Mouse (Mus musculus) right cerebral cortex, postnatal 25 days (tissue): Measurements from ENCODE around the gene Pik3r1.
A peak's percentile ranks its signal among the peaks of the same experiment; 100 is the strongest.

ENCODE experiments used
- DNase-seq: peaks from one replicate; pipeline ENCODE4 v3.0.0; 2022

The Pik3r1 gene

DNA sequence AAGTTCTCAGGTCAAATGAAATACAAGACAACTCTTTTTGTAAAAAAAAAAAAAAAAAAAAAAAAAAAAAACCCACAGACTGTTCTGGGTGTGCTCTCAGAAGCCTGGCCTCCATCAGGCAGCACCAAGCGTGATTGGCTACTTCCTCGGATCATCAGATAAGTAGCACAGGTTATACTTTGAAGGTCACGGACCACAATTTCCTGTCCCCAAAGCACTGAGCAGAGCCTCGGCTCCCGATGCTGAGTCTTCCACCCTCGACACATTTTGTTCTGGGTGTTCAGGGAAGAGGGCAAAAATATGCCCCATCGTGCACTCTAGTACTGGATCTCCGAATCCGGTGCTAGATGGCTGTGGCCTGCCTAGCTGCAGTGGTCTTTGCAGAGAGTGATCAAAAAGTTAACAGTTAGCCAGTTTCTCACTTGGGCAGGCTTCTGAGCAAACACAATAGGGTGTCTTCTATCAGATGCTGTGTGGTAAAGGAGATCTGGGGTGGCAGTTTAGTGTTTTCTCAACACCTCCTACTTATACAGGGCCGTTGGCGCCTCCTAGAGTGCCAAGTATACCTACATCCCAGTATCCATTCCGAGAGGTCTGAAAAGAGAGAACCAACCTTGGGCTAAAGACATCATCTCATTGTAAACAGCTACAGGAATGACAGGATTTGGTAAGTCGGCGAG lies 65.8 kb downstream of the Pik3r1 start:
- no peak for DNase-seq

DNA sequence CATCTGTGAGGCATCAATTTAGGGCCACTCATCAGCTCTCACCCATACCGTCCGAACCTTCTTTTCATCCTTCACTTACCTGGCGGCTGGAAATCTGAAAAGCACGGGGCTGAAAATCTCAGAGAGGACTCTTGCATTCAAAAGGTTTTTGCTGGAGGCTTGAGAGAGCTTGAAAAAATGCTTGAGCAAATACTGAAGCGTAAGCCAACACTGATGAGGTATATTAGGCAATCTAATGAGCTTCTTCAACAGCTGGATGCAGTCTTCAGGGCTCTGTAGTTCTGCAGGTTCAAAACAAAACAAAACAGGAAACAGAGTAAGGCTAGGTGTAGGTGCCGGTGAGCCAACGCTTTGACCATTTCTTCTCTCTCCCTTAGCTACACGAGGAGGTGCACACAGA lies 66.4 kb downstream of the Pik3r1 start:
- DNase-seq: no peak

DNA sequence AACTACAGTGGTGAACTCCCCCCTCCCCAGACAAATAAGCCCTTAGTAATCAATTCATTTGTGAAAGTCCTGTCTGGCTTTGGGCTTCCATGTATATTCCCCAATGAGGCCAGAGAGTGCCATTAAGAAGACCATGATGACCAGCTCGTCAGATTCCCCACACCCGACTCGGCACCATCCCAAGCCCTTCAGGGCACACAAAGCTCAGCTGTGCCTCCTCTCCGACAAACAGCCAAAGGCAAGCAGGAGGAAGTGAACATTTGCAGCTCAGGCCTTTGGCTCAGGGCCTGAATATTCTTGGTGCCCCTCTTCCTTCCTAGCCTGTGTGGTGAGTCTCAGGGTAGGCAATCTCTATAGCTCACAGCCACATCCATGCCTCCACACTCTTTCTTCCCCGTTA lies 68.3 kb downstream of the Pik3r1 start:
- no peak for DNase-seq

DNA sequence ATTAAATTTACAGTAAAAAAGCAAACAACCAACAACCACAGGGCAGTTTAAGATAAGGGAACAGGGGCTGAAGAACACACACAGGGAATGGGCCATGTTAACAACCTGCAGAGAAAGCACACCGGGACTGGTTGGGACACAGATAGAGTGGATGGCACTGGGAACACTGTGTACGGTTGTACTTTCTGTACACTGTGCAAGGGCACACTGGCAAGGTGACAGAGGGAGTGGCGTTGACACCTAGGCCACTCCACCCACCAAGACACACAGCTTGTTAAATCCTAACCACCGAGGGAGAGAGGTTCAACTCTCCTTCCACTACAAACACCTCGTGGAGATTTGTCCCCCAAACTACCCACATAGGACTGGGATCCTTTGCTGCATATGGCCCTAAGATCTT lies 70.1 kb downstream of the Pik3r1 start:
- no peak for DNase-seq

DNA sequence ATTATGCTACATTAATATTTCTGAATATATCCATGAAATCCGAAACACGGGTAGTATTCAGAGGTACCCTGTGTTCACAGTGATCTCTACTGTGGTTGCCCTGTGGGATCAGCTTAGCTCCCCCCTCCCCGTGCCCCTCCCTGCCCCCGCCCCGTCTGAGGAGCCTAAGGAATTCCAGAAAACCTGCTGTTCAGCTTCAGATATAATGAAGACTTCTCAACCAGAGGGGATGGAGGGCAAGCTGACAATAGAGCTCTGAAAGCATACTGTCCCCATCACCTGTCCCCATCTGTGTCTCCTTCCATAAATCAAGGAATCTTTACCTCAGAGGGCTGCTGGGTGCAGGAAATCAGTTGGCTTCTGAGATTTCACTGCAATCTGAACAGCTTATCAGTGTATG lies 70.6 kb downstream of the Pik3r1 start:
- no peak for DNase-seq

DNA sequence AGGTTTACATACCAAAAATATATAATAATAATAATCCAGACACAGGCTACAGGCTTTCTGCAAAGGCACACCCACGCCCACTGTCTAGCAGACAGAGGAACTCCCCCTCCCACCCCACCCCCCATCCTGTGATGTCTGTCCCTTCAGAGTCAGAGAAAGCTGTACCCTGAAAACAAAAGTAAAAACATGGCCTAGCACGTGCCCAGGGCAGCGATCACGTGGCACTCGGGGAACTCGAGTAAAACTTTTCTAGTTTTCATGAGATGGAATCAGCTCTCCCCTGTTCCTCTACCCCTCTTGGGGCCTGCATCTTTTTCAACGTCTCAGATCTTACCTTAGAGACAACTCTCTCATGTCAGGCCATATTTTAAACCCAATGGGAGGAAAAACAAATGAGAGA lies 71.2 kb downstream of the Pik3r1 start:
- DNase-seq: no peak

DNA sequence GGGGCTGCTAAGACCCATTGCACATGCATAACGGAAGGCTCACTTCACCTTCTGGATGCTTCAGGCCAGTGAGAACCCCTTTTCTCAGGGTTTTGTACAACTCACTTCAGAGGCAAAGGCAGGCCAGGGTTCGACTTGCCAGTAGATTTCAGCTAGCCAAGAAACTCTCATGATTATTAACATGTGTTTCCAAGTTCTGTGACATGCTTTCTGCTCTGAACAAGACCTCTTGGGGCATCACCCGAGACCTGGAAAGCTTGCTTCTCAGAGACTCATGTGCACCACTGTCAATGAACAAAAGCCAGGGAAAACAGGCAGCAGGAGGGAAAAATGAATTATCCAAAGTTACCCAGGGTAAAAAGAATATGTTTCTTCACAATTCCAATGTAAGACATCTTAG lies 71.7 kb downstream of the Pik3r1 start:
- DNase-seq: no peak

DNA sequence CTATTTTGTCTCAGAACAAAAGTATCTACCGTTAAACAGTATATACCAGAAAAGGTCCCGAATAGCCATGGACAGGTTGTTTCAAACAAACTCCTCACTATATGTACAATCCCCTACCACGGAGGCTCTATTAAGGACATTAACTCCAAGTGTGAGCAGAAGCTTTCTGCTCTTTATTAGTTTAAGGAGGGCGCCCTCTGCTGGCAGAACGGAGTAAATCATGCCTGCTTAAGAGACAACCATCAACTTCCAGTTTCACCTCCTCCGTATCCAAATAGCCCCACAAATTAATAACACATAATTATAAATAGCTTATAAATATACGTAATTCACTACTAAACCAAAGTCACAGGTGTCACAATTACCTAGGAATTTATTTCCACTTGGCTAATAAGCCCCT lies 72.1 kb downstream of the Pik3r1 start:
- peak; percentile 77 for DNase-seq

DNA sequence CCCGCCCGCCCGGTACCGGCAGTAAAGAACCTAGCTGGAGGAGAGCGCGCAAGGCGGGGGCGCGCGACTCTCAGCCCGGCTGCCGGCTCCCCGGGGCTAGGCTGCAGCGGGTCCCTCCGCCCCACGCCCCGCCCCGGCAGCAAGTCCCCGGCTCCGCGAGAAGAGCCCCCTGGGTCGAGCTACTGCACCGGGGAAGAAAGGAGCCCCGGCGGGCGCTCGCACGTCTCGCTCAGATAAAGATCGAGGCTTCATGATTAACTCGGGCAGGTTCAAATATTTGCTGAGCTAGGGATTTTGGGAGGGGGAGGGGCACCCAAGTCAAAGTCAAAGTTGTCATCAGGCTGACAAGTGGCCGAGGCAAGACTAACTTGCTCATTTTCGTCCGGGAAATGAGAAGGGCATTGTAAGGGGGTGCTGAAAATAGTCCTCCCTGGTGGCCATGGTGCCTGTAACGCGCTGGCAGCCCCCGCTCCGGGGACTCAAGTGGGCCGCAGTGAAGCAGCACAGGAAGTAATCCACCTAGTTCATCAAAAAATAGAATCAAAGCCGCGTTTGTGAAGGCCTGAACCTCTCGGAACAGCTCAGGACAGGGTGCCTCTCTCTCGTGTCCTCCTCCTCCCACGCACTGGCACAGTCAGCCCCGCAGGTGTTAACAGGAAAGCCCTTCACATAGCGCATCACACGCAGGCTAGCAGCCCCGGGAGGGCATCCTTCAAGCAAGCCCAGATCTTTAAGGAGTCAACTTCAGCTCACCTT lies 73.3 kb downstream of the Pik3r1 start:
- peak; percentile 79 for DNase-seq

DNA sequence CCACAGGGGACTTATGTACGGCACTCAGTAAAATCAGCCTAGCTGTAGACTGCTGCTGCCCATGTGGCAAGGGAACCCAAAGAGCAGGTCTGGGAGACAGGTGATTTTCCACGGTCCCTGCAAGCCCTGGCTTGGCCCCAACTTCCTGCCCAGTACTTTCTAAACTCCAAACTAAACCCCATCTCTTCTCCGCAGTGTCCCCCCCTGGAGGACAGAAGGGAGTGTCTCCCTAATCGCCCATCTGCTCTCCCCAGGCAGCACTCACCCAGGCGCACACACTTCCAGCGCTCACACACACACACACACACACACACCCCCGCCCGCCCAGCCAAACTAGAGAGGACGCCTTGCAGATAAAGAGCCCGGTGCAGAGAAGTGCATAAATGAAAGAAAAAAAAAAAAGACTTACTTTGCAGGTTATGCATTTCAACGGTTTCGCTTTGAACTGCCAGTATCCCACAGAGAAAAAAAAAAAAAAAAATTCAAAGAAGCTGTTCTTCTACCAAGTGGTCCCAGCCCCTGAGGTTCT lies 74.0 kb downstream of the Pik3r1 start:
- DNase-seq: peak; percentile 77

DNA sequence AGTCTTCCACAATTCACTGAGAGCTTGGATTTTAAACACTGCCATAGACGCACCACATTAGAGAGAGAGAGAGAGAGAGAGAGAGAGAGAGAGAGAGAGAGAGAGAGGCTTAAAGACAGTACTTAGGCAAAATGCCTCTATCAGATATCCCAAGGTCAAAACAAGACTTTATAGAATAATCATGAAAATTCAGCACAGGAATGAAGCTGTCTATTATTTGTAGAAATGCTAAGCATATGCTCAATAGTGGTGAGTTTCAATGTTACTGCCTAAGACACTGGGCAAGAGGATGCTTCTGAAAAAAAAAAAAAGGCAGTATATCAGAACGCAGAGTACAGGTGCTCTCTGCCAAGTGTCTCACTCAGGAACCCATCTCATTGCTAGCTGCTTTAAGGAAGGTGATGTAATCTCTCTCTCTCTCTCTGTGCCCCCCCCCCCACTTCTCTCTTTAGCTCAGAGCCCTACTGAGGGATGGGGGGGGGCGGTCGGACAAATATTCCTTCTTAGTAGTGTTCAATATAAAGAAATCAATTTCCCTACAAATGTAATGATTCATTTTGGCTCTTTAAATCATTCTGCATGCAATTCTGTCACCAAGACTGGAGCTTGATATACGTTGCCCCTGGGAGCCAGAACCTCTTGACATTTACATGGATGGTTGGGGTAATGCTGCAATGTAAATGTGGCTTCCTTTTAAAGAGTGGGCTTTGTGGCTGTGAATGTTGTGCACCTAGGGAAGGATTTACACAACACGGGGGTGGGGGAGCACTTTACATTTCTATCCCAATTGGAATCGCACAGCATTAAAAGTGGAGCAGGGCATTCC lies 74.9 kb downstream of the Pik3r1 start:
- no peak for DNase-seq

DNA sequence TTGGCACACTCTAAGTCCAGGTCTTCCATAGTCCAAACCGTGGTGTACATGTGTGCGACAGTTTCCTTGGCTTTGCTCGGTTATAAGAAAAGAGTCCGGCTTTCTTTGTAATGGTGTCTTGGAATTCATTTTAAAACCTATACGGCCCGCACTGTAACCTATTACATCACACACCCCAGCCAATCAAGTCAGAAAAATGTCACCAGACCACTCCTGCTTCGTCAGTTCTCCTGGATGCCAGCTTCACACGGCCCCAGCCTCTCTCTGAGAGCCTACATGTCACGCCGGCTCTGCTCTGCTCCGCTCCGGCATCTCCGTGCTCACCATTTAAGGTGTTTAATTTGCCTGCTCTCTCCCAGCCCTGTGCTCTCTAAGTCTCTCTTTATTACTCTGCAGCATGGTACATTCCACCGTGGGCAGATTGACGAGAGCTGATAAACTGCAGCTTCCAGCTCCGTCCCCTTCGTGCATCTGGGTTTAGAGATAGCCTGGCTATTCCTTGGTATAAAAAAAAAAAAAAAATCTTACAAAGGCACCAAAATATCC lies 75.7 kb downstream of the Pik3r1 start:
- DNase-seq: peak; percentile 75

DNA sequence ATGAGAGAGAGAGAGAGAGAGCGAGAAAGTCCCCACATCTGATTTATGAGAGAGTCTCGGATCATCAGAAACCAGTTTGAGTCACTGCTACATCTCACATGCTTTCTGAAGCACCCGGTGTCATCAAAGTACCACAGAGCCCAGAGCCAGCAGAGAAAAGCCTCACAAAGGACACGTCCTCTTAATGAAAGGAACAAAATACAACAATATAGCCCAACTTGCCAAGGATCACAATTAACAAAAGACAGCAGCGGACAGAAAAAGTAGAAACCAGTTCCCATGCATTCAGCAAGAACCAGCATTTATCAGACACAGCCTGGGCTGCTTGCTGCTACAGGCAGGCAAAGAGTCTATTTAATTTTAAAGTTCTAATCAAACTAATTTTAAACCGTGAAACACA lies 76.3 kb downstream of the Pik3r1 start:
- no peak for DNase-seq

DNA sequence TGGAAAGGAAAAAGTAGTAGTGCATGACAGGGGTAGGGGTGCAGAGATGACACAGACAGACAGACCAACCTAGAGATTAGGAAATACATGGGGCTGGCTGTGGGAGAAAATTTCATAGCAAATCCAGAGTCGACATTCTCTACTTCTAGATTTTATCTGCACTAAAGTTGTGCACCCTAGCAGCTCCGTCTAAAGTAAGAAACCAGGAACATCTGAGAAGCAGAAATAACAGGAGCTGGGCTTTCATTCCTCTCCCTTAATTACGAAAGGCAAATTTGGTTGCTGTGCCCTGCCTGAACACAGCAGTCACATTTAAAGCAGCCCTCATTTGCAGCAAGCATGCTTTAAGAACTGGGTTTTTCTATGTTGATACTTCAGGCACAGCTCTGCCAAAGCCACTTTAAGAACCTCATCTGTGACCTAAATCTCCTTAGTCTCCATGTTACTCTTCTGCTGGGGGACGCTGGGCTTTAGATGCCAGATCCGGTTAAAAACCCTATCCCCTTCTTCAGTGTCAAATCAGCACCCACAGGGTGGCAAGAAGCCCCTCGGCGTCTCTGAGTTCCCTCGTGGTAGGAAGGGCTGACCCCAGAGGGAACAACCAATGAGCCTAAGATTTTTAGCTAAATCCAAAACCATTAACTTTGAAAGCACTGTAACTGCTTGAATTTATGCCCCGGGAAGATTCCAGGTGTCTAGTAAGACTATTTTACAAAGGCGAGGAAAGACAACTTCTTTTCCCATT lies 76.9 kb downstream of the Pik3r1 start:
- no peak for DNase-seq

DNA sequence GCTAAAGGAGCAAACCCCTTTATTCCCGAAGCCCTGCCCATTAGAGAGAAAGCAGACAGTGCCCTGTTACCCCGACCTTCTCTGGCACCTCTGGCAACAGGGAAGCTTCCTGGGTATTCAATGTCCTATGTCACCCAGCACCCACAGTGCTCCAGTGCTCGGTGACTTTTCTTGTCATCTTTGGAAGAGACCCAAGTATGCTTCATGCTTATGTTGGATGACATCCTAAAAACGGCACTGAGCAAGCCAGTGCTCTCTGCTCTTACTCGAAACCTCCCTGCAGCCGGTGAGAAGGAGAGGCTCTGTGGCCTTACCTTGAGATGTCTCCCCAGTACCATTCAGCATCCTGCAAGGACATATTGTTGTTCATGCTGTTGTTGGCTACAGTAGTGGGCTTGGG lies 77.8 kb downstream of the Pik3r1 start:
- no peak for DNase-seq

DNA sequence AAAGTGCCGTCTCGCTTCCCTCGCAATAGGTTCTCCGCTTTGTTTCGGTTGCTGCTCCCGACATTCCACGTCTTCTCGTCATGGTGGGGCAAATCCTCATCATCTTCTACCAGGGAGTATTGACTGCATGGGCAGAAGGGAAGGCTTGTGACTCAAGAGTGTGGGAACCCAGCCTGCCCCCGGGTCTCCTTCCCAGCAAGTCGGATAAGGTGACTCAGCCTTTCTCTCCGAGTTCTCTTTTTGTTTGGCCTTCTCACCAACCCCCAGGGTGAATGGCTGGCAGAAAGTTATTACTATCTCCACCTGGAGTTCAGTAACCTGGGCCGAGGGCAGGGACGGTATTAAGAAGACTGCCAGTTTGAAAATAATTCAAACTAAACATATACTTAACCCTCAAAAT lies 81.8 kb downstream of the Pik3r1 start:
- no peak for DNase-seq

DNA sequence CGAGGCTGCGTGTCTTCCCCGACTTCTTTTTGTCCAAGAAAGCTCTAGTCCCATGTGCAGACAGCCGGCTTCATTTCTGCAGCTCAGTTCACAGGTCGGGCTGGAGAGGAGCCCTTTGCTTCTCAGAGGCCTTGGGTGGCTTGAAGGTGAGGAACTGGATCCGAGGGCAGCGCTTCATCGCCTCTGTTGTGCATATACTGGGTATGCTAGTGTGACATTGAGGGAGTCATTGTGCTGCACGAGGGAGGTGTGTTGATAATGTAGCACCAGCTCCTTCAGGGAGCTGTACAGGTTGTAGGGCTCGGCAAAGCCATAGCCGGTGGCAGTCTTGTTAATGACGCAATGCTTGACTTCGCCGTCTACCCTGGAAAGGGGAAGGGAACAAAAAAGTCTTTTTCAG lies 83.3 kb downstream of the Pik3r1 start:
- DNase-seq: no peak

DNA sequence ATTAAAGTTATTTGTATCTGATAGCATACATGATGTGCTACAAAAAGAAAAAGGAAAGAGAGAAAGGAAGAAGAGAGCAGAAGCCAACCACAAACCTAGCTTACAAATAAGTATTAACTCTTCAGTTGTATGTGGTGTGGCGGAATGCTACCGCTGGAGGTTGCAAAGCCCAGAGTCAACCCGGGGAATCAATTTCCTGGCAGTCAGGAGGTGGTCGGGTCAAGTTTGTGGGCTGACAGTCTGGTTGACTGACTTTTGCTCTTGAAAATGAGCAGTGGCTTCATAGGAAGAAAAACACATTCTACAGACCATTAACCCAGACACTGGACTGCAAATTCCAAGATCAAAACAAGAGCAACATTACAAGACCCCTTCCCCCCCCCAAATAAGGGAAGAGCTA lies 85.6 kb downstream of the Pik3r1 start:
- no peak for DNase-seq

DNA sequence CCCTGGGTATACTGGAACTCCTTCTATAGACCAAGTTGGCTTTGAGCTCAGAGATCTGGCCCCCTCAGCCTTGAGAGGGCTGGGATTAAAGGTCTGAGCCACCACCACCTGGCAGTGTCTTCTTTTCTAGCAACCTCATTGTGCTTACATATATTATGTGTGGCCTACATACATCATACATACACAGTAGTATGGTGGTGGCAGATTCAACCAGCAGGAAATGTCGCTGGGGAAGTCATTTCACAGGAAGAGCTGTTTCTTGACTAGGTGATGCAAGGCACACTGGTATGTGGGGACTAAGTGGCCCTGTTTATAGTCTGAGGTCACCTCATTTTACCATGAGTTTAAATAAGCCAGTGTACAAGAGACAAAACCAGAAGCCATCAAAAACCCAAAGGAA lies 87.9 kb downstream of the Pik3r1 start:
- no peak for DNase-seq

DNA sequence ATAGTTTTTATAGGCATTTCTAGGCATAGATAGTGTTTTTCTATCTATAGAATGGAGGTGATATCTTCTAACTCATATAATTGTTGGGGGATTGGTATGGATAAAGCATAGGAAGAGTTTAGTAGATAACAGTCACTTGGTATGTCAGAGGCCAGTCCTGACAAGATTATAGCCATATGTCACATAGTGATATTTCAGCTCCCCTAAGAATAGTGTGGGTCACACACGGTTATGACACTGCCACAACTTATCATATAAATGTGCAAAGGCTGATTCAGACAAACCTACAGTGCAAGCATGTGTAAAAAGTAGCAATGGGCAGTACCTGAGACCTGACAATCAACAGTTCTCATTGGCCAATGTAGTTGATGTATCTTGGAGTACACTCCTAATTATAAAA lies 89.0 kb downstream of the Pik3r1 start:
- no peak for DNase-seq

DNA sequence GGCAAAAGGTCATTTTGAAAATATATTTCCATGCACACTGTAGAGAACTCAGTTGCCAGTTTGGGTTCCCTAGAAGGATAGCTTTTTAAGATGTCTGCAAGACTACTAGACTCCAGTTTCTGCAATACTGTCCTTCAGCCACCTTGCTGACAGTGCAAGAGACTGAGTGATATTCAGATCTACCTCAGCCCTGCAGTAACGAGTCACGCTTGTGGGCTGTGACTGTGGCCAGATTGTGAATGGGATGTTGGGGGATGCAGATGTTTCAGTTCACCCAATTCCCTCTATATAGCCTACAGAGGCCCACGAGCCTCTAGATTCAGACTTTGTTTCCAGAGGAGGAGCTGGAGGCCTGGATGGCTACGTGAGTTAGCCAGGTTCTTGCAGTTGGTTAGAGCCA lies 90.0 kb downstream of the Pik3r1 start:
- DNase-seq: no peak

DNA sequence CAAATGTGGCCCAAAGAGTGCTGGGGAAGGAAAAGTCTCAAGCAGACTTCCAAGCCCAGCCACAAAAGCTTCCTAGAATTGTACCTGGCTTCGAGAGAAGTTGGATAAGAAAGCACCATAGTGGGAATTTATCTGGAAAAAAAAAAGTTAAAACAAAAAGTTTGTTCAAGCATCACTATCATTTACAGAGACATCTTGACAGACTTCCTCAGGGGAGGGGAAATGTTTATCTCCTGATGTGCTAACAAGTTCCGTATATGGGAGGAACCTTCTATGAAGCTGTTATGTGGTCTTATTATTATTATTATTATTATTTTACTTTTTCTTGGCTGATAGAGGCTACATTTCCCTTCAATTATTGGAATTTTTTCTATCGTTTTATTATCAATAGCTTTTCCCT lies 94.1 kb downstream of the Pik3r1 start:
- DNase-seq: no peak

DNA sequence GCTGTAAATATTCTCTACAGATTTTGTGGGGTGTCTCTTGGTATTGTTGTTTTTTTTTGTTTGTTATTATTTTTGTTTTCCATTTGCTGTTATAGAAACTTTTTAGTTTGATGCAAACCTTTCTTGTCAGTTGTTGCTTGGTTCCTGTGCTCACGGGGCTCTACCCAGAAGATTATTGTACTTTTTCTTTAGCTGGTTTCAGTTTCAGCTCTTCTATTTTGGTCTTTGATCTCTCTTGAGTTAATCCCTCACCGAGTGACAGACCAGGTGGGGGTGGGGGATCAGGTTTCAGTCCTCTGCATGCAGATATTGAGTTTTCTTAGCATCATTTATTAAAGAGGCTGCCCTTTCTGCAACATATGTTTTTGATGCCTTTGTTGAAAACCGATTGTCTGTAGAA lies 99.2 kb downstream of the Pik3r1 start:
- DNase-seq: no peak
